Mouse (Mus musculus) limb, embryonic 13.5 days (tissue): ENCODE results near the gene Gm9964. TPM values are rescaled to one million over a fixed set of nuclear protein-coding genes. Genes with fewer than 3 reads are reported as not detected.
A peak's percentile ranks its signal among the peaks of the same experiment; 100 is the strongest.
"Not testable (repeated sequence)": the region's sequence is repeated elsewhere in the genome, so short reads cannot be mapped to it uniquely, and the experiment has no call there.

Source experiments
- ATAC-seq: fragments of 200-750 bp; cut with Nextera tagmentation; 2 replicates; pipeline ENCODE4 v1.8.0; 2017; ENCODE audit warnings: low read depth, moderate number of reproducible peaks, moderate TSS enrichment; ENCODE audit not compliant: low FRiP score
- H3K27ac ChIP-seq: fragments of 300-500 bp; sonication (generic); 2 replicates; pipeline ENCODE4 v1.5.1; 2015; ENCODE audit warnings: inconsistent platforms, mild to moderate bottlenecking, moderate library complexity
- H3K27me3 ChIP-seq: fragments of 300-500 bp; sonication (generic); 2 replicates; pipeline ENCODE4 v1.6.1; 2015; ENCODE audit warnings: mild to moderate bottlenecking, inconsistent platforms
- H3K36me3 ChIP-seq: fragments of 300-500 bp; sonication (generic); 2 replicates; pipeline ENCODE4 v1.6.1; 2015; ENCODE audit warnings: inconsistent platforms, mild to moderate bottlenecking, moderate library complexity
- H3K4me1 ChIP-seq: fragments of 300-500 bp; sonication (generic); 2 replicates; pipeline ENCODE4 v1.6.1; 2015; ENCODE audit warnings: inconsistent platforms
- H3K4me2 ChIP-seq: fragments of 300-500 bp; sonication (generic); replicated peaks from 2 replicates; pipeline ENCODE4 v1.6.1; 2015; ENCODE audit warnings: inconsistent platforms, mild to moderate bottlenecking, moderate library complexity
- H3K4me3 ChIP-seq: fragments of 300-500 bp; sonication (generic); 2 replicates; pipeline ENCODE4 v1.5.1; 2015; ENCODE audit warnings: moderate library complexity, mild to moderate bottlenecking, inconsistent platforms
- H3K9ac ChIP-seq: fragments of 300-500 bp; sonication (generic); 2 replicates; pipeline ENCODE4 v1.6.1; 2015; ENCODE audit warnings: mild to moderate bottlenecking, inconsistent platforms
- H3K9me3 ChIP-seq: fragments of 300-500 bp; sonication (generic); 2 replicates; pipeline ENCODE4 v1.6.1; 2016; ENCODE audit warnings: inconsistent platforms
- WGBS: fragments of 180-500 bp; shearing (Covaris S2); methylation state at CpG from one replicate; pipeline ENCODE4 v1.1.7; 2015; 5-methylcytosine and 5-hydroxymethylcytosine counted together
- polyA plus RNA-seq: library from polyadenylated mRNA; unstranded; fragments of >200 nt; fragmentation: Nextera tagmentation; extraction: Ambion mirVana; gene quantifications from 2 replicates; pipeline ENCODE4 v1.2.1, GENCODE M21; 2015

Gene Gm9964
- polyA plus RNA-seq, 1 experiment from 2014 or later: not detected

- no peak for ATAC-seq
- H3K27ac ChIP-seq: no peak overlapping the region
- no peaks in the 10 kb centered on the region for H3K36me3 ChIP-seq
- WGBS: 68% methylated on average over 4 of the region's 4 CpGs
- no peaks in the 10 kb centered on the region for H3K9me3 ChIP-seq
- no peak overlapping the region for H3K4me3 ChIP-seq
- H3K4me2 ChIP-seq: no peak overlapping the region
- H3K27me3 ChIP-seq: no peaks in the 10 kb centered on the region
- H3K9ac ChIP-seq: no peak overlapping the region
- 0 out of 2 replicates have a peak, but pooled peaks cover 6% of the 10 kb centered on the region for H3K4me1 ChIP-seq
Measured at GRCm38 (mm10) chr11:79273039-79273438, 23.7 kb downstream of the Gm9964 start.

GRCm38 (mm10) chr11:79267171-79267570, 29.5 kb downstream of the Gm9964 start:
- no peaks in the 10 kb centered on the region for H3K36me3 ChIP-seq
- no peak overlapping the region for H3K9ac ChIP-seq
- ATAC-seq: peak; percentile 87

GRCm38 (mm10) chr11:79264376-79264775, 32.3 kb downstream of the Gm9964 start:
- peak overlapping the region; percentile 55; the same call in 1 of the 2 replicates for H3K27ac ChIP-seq
- no peak overlapping the region for H3K4me2 ChIP-seq
- no peak overlapping the region for H3K4me3 ChIP-seq
- WGBS: 35% methylated on average over 3 of the region's 3 CpGs
- no peak for ATAC-seq
- no peak overlapping the region for H3K9ac ChIP-seq
- no peaks in the 10 kb centered on the region for H3K27me3 ChIP-seq
- H3K9me3 ChIP-seq: peaks cover 8% of the 10 kb centered on the region
- H3K4me1 ChIP-seq: peaks cover 13% of the 10 kb centered on the region
- H3K36me3 ChIP-seq: no peaks in the 10 kb centered on the region

More at GRCm38 (mm10) chr11:79267171-79267570, 29.5 kb downstream of the Gm9964 start:
- whole genome bisulfite sequencing: 11% methylated on average over 1 of the region's 1 CpGs
- peak overlapping the region; percentile 85 for H3K27ac ChIP-seq
- peaks cover 13% of the 10 kb centered on the region for H3K4me1 ChIP-seq
- H3K9me3 ChIP-seq: peaks cover 4% of the 10 kb centered on the region; the same call in 1 of the 2 replicates
- H3K4me2 ChIP-seq: no peak overlapping the region
- no peak overlapping the region for H3K4me3 ChIP-seq
- H3K27me3 ChIP-seq: no peaks in the 10 kb centered on the region

GRCm38 (mm10) chr11:79260126-79260525, 36.6 kb downstream of the Gm9964 start:
- not testable (repeated sequence) for H3K36me3 ChIP-seq, H3K9ac ChIP-seq, H3K27me3 ChIP-seq, H3K4me2 ChIP-seq, H3K4me1 ChIP-seq, H3K27ac ChIP-seq, ATAC-seq, H3K9me3 ChIP-seq, H3K4me3 ChIP-seq
- WGBS: 78% methylated on average over 4 of the region's 4 CpGs

GRCm38 (mm10) chr11:79258738-79259137, 38.0 kb downstream of the Gm9964 start:
- Histone ChIP-seq H3K4me3 (no peak overlapping the region), H3K36me3 (no peaks in the 10 kb centered on the region), H3K27ac (no peak overlapping the region), H3K9me3 (peaks cover 8% of the 10 kb centered on the region), H3K9ac (no peak overlapping the region), H3K4me2 (no peak overlapping the region), H3K27me3 (no peaks in the 10 kb centered on the region), H3K4me1 (no peaks in the 10 kb centered on the region)
- WGBS: 63% methylated on average over 6 of the region's 6 CpGs
- ATAC-seq: no peak

- H3K4me1 ChIP-seq: peaks cover 20% of the 10 kb centered on the region
- 2% methylated on average over 50 of the region's 50 CpGs for WGBS
- peaks cover 22% of the 10 kb centered on the region for H3K36me3 ChIP-seq
- no peaks in the 10 kb centered on the region for H3K27me3 ChIP-seq
- H3K4me3 ChIP-seq: peak within 1 kb of the TSS; percentile 90
- no peaks in the 10 kb centered on the region for H3K9me3 ChIP-seq
- H3K4me2 ChIP-seq: peak within 1 kb of the TSS; percentile 94
- ATAC-seq: peak; percentile 94
- H3K27ac ChIP-seq: peak within 1 kb of the TSS; percentile 96
- peak within 1 kb of the TSS; percentile 97 for H3K9ac ChIP-seq
Measured at GRCm38 (mm10) chr11:79254391-79255098, 42.2 kb downstream of the Gm9964 start, which contains the start of gene Wsb1. Gene Wsb1, minus strand, starts transcription at chr11:79254671.

GRCm38 (mm10) chr11:79253542-79254390, 42.9 kb downstream of the Gm9964 start:
- no peaks in the 10 kb centered on the region for H3K9me3 ChIP-seq
- H3K36me3 ChIP-seq: peaks cover 30% of the 10 kb centered on the region
- H3K4me2 ChIP-seq: peak overlapping the region; percentile 94
- H3K27me3 ChIP-seq: no peaks in the 10 kb centered on the region
- 2% methylated on average over 49 of the region's 49 CpGs for WGBS
- peaks cover 20% of the 10 kb centered on the region for H3K4me1 ChIP-seq
- peak overlapping the region; percentile 96 for H3K27ac ChIP-seq
- H3K4me3 ChIP-seq: peak overlapping the region; percentile 90
- peak; percentile 64 for ATAC-seq
- peak overlapping the region; percentile 97 for H3K9ac ChIP-seq

GRCm38 (mm10) chr11:79252881-79253541, 43.7 kb downstream of the Gm9964 start:
- H3K4me1 ChIP-seq: peaks cover 20% of the 10 kb centered on the region

More at GRCm38 (mm10) chr11:79252881-79253541, 43.7 kb downstream of the Gm9964 start:
- H3K4me3 ChIP-seq: peak overlapping the region; percentile 90
- peak overlapping the region; percentile 97 for H3K9ac ChIP-seq
- H3K27me3 ChIP-seq: no peaks in the 10 kb centered on the region
- peak overlapping the region; percentile 94 for H3K4me2 ChIP-seq
- H3K27ac ChIP-seq: no peak overlapping the region; the same call in 1 of the 2 replicates
- WGBS: 10% methylated on average over 6 of the region's 6 CpGs
- peaks cover 34% of the 10 kb centered on the region for H3K36me3 ChIP-seq
- no peaks in the 10 kb centered on the region for H3K9me3 ChIP-seq
- ATAC-seq: 0 out of 2 replicates have a peak, but pooled peaks have one; percentile 16

Other genes with a start within 250 kb of the Gm9964 start
- gene Ksr1, start 150.5 kb downstream of the Gm9964 start, polyA plus RNA-seq: 3.7 and 4.2 TPM in 2 replicates
- gene Wsb1, start 42.2 kb downstream of the Gm9964 start, polyA plus RNA-seq: 421 and 432 TPM in 2 replicates
- 7.9 and 8.9 TPM in 2 replicates for gene Nf1, start 42.8 kb upstream of the Gm9964 start, polyA plus RNA-seq
- gene Omg, start 207.2 kb upstream of the Gm9964 start, polyA plus RNA-seq: 0.19 and 0.28 TPM in 2 replicates
- 0.29 and 0.68 TPM in 2 replicates for gene Evi2b, start 226.9 kb upstream of the Gm9964 start, polyA plus RNA-seq
- gene Evi2, start 233.7 kb upstream of the Gm9964 start, polyA plus RNA-seq: 0.84 and 0.99 TPM in 2 replicates
- 4.0 and 4.1 TPM in 2 replicates for gene Evi2a, start 233.7 kb upstream of the Gm9964 start, polyA plus RNA-seq